Mouse (Mus musculus) megakaryocyte, adult 5-6 weeks (primary cell): ENCODE measurements around the gene Lrrk1. TPM values are rescaled to one million over a fixed set of nuclear protein-coding genes. Genes with fewer than 3 reads are reported as not detected.
A peak's percentile ranks its signal among the peaks of the same experiment; 100 is the strongest.

Experiments used
- ATAC-seq: 2 replicates; pipeline ENCODE4 v1.8.0; 2016; ENCODE audit warnings: mild to moderate bottlenecking, inconsistent platforms; ENCODE audit not compliant: poor library complexity, severe bottlenecking
- total RNA-seq, 2 experiments: library from RNA; stranded (forward) in 1 of 2; stranded (reverse) in 1 of 2; fragments of 153-499, 151-499 nt in 1 of 2; fragments of 221-1000, 200-1000 nt in 1 of 2; gene quantifications; 2 replicates each; pipeline versions ENCODE4 v1.2.3 to v1.2.4; 2015 to 2017

Gene Lrrk1
- total RNA-seq, 2 experiments from 2014 or later = 20.6 to 27.9 TPM

- no peak for ATAC-seq
Measured at GRCm38 (mm10) chr7:66385826-66386225, 2.3 kb downstream of the Lrrk1 start.

- no peak for ATAC-seq
Measured at GRCm38 (mm10) chr7:66384891-66385290, 3.3 kb downstream of the Lrrk1 start.

GRCm38 (mm10) chr7:66384213-66384612, 3.9 kb downstream of the Lrrk1 start:
- ATAC-seq = peak; percentile 52

GRCm38 (mm10) chr7:66376560-66376959, 11.6 kb downstream of the Lrrk1 start:
- no peak for ATAC-seq

GRCm38 (mm10) chr7:66375736-66376135, 12.4 kb downstream of the Lrrk1 start:
- ATAC-seq = no peak

GRCm38 (mm10) chr7:66373391-66373790, 14.8 kb downstream of the Lrrk1 start:
- ATAC-seq = no peak

GRCm38 (mm10) chr7:66370970-66371369, 17.2 kb downstream of the Lrrk1 start:
- no peak for ATAC-seq

- ATAC-seq = no peak
Measured at GRCm38 (mm10) chr7:66369934-66370445, 18.2 kb downstream of the Lrrk1 start.

- no peak for ATAC-seq
Measured at GRCm38 (mm10) chr7:66369071-66369933, 18.8 kb downstream of the Lrrk1 start.

- no peak for ATAC-seq
Measured at GRCm38 (mm10) chr7:66365904-66366303, 22.2 kb downstream of the Lrrk1 start, which contains the start of gene Gm10974. Gene Gm10974, plus strand, starts transcription at chr7:66365905.

- no peak for ATAC-seq
Measured at GRCm38 (mm10) chr7:66365411-66365810, 22.7 kb downstream of the Lrrk1 start.

GRCm38 (mm10) chr7:66364491-66364890, 23.7 kb downstream of the Lrrk1 start:
- ATAC-seq = no peak

GRCm38 (mm10) chr7:66359044-66359443, 29.1 kb downstream of the Lrrk1 start:
- no peak for ATAC-seq

GRCm38 (mm10) chr7:66358461-66358860, 29.7 kb downstream of the Lrrk1 start:
- ATAC-seq = no peak

- ATAC-seq = no peak
Measured at GRCm38 (mm10) chr7:66355791-66356522, 32.2 kb downstream of the Lrrk1 start.

GRCm38 (mm10) chr7:66354911-66355310, 33.2 kb downstream of the Lrrk1 start:
- no peak for ATAC-seq

- ATAC-seq = no peak
Measured at GRCm38 (mm10) chr7:66351074-66351473, 37.1 kb downstream of the Lrrk1 start.

GRCm38 (mm10) chr7:66349670-66350069, 38.5 kb downstream of the Lrrk1 start:
- no peak for ATAC-seq

- ATAC-seq = no peak
Measured at GRCm38 (mm10) chr7:66348588-66348987, 39.6 kb downstream of the Lrrk1 start.

GRCm38 (mm10) chr7:66346959-66347663, 41.0 kb downstream of the Lrrk1 start:
- no peak for ATAC-seq

GRCm38 (mm10) chr7:66343307-66343706, 44.8 kb downstream of the Lrrk1 start:
- no peak for ATAC-seq
